Mouse (Mus musculus): ENCODE results near the gene Commd6.

- no peak for TF ChIP-seq GATA1 (IDR thresholded peaks at IDR 0.05; ENCODE audit: borderline replicate concordance, low read length)
- TF ChIP-seq FLI1 (IDR thresholded peaks at IDR 0.05; ENCODE audit: low read length): no peak
Observed at GRCm38 (mm10) chr14:101613206-101613605, 27.3 kb downstream of the Commd6 start.
